Mouse (Mus musculus) adrenal gland, adult 2 months (tissue): ENCODE data around the gene Tldc2. TPM values are rescaled to one million over a fixed set of nuclear protein-coding genes. Genes with fewer than 3 reads are reported as not detected.

ENCODE experiments used
- DNase-seq: peaks from one replicate; pipeline ENCODE4 v3.0.0; 2021
- polyA plus RNA-seq: library from polyadenylated mRNA; depleted of rRNA; stranded (reverse); fragments of >200 nt; gene quantifications from 2 replicates; pipeline ENCODE4 v1.2.3, GENCODE M21; 2012
- total RNA-seq, 2 experiments: library from RNA; stranded (reverse); gene quantifications; 2 replicates each; pipeline ENCODE4 v1.2.3; 2021

The Tldc2 gene
- total and polyA plus RNA-seq, 3 experiments, result 0.19 TPM; not detected in 2

GRCm38 (mm10) chr2:157127370-157127769, 40.5 kb downstream of the Tldc2 start:
- DNase-seq, result no peak

- DNase-seq, result no peak
Measured at GRCm38 (mm10) chr2:157128072-157128471, 41.2 kb downstream of the Tldc2 start.

- DNase-seq, result no peak
Measured at GRCm38 (mm10) chr2:157129096-157129495, 42.2 kb downstream of the Tldc2 start.

DNA sequence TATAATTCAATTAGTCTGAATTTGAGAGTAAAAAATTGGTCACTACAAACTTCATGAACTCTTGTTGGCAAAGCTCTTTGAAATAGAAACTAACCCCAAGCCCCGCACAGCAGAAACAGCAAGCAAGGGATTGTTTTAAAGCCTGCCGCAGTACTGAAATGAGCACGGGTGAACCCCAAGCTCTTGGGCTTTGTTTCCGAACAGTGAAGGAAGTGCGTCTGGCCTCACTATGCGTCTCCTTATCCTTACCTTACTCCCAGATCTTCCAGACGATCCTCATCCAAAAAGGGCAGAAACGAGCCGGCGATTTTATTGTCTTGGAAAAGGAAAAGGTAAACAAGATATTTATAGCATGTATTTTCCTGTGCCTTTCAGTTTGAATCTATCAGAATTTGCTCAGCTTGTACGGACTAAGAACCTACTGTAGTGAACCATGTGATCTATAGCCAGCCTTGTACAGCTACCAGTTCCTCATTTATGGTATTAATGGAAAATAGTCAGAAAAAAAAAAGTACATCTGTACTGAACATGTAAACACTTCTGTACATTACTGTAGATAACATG, 42.8 kb downstream of the Tldc2 start:
- no peak for DNase-seq

DNA sequence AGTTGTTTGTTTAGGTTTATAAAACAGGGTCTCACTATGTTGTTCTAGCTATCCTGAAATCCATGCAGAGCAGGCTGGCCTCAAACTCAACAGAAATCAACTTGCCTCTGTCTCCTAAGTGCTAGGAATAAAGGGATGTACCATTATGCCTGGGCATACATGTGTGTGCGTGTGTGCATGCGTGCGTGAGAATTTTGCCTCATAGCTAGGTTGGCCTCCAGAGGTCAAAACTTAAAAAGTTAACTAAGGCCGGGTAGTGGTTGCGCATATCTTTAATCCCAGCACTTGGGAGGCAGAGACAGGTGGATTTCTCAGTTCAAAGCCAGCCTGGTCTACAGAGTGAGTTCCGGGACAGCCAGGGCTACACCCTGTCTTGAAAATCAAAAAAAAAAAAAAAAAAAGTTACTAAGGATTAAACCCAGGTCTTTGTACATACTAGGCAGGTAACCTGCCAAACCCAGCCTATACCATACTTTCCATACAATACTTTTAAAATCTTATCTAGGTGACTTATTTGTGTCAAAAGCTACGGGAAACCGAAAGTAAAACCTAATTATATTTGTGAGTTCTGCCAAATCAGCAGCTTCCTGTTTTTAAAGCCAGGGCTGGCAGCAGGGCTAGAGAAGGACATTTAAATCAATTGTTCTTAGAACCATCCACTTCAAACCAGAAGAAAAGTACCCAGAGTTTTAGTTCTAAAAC, 44.1 kb downstream of the Tldc2 start:
- peak; percentile 14 for DNase-seq

GRCm38 (mm10) chr2:157132086-157132485, 45.2 kb downstream of the Tldc2 start:
- DNase-seq, result no peak

DNA sequence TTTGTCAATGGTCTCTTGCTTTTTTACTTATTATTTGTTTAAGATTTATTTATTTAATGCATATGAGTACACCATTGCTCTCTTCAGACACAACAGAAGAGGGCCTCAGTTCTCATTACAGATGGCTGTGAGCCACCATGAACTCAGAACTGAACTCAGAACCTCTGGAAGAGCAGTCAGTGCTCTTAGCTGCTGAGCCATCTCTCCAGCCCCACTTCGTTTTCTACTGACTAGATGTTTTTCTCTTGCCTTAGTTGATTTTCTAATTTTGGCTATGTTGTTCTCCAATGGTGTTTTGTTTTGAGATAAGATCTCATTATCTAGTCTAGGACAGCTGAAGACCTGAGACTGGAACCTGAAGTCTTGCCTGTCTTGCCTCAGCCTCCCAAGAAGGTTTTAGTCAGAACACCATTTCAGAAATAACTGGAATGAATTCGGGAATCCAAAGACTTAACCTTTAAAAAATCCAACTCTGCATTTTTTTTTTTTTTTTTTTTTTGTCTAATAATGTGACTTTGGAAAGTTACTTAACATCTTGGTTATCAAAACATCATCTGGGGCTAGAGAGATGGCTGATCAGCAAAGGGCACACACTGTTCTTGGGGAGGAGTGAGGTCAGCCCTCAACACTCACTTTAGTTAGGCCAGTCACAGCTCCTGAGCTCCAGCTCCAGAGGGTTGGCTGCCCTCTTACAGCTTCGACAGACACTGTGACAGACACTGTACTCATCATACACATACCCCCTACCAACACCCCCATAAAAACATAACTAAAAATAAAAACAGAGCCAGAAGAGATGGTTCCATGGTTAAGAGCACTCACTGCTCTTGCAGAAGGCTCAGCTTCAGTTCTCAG, 46.1 kb downstream of the Tldc2 start:
- DNase-seq, result no peak

GRCm38 (mm10) chr2:157133769-157134478, 47.1 kb downstream of the Tldc2 start:
- DNase-seq, result no peak

DNA sequence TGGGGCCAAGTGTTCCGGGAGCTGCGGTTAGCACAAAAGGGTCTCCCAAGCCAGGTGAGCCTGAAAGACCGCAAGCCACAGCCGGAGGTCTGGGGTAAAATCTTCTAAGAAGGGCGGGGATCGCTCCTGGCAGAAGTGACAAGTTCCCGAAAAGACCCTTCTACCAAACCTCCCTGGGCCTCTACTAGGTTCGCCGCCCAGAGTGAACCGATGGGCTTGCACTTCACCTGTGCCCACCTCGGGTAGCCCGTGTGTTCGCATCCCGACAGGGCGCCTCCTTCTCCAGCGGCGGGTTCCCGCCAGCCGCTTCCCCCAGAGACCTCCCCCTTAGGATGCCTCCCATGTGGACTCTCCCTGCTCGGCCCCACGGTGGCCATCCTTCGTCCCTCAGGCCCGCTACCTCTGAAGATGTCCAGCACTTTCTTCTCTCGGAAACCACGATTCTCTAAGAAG, 47.6 kb downstream of the Tldc2 start:
- DNase-seq, result no peak

DNA sequence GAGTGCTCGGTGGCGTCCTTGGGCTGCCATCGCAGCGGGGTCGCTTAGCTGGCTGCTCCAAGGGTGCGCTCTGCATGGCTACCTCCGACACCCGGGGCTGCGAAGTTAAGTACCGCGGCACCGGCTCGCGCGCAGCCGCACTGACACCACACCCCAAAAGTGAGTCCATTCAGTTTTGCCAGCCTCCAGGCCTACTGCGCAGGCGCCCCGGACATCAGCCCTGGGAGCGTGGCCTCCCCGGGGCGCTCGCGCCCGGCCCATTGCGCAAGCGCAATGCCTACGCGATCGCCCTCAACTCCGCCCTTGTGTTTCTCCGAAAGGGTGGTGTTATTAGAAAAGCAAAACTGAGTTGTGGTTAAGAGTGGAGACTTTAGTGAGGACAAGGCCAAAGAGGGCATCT, 48.2 kb downstream of the Tldc2 start, which contains the start of gene Samhd1:
Gene Samhd1, minus strand, starts transcription at position 252 of the 400 bp plus-strand sequence.
- DNase-seq, result peak; percentile 98

DNA sequence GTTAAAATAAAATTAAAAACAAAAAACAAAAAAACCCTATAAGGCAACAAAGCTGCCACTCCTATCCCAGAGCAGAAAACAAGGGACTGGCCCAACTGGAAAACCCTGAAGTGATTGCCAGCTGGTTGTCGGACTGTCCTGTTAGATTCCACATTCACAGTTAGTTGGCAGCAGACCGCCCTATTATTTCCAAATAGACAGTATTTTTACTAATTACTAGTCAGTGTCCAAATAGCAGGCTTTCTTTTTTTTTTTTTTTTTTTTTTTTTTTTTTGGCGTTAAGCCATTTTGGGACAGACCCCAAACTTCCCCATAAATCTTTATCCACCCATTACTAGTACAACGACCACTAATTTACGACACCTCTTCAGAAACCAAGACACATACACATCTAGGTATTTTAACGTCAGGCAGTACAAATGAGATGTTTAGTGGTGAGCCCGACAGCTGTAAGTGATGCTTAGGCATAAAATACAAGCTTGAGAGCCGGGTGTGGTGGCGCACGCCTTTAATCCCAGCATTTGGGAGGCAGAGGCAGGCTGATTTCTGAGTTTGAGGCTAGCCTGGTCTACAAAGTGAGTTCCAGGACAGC, 48.8 kb downstream of the Tldc2 start:
- DNase-seq, result no peak

GRCm38 (mm10) chr2:157136176-157136575, 49.3 kb downstream of the Tldc2 start:
- DNase-seq, result no peak

GRCm38 (mm10) chr2:157136646-157137045, 49.8 kb downstream of the Tldc2 start:
- peak; percentile 24 for DNase-seq

- no peak for DNase-seq
Measured at GRCm38 (mm10) chr2:157137959-157138731, 51.3 kb downstream of the Tldc2 start.

DNA sequence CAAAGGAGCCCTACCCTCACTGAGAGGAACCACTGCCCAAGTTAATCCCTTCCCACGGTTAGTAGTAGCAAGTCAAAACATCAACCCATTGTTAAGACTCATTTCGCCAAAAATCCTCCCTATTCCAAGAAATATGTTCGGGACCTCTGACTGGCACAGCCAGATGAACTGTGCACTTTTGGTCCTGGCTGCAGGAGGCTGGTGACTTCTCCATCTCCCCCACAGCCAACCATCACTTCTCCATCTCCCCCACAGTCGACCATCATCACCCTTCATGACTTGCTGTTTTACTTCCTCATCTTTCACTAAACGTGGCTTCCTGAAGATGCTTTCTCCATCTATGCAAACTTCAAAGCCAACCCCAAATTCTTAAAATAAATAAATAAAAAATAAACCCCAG, 52.0 kb downstream of the Tldc2 start:
- DNase-seq, result no peak

- no peak for DNase-seq
Measured at GRCm38 (mm10) chr2:157139251-157139802, 52.5 kb downstream of the Tldc2 start.

GRCm38 (mm10) chr2:157141962-157142361, 55.1 kb downstream of the Tldc2 start:
- DNase-seq, result no peak

DNA sequence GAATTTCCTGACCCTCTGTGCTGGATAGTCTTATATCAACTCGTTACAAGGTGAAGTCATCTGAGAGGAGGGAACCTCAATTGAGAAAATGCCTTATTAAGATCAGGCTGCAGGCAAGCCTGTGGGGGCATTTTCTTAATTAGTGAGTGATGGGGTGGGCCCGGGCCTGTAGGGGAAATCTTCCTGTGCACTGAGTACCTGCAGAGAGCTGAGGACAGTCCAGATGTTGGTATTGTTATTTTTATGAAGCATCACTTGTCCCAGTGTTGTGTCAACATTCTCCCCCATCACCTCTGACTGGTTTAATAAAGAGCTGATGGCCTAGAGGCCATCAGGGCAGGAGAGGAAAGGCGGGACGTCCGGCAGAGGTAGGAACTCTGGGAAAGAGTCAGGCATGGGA, 57.3 kb downstream of the Tldc2 start:
- no peak for DNase-seq

- no peak for DNase-seq
Measured at GRCm38 (mm10) chr2:157145173-157145572, 58.3 kb downstream of the Tldc2 start.
